Mouse (Mus musculus) mature B cell (primary cell): Measurements from ENCODE around the gene Zfp322a.
"Not testable (repeated sequence)": the region's sequence is repeated elsewhere in the genome, so short reads cannot be mapped to it uniquely, and the experiment has no call there.

Experiments used
- in situ Hi-C: fragments of 300-500 bp; cut with MboI; formaldehyde crosslinking; loops from 2 replicates; pipeline ENCODE4 v1.14.3; 2019

Gene Zfp322a

DNA sequence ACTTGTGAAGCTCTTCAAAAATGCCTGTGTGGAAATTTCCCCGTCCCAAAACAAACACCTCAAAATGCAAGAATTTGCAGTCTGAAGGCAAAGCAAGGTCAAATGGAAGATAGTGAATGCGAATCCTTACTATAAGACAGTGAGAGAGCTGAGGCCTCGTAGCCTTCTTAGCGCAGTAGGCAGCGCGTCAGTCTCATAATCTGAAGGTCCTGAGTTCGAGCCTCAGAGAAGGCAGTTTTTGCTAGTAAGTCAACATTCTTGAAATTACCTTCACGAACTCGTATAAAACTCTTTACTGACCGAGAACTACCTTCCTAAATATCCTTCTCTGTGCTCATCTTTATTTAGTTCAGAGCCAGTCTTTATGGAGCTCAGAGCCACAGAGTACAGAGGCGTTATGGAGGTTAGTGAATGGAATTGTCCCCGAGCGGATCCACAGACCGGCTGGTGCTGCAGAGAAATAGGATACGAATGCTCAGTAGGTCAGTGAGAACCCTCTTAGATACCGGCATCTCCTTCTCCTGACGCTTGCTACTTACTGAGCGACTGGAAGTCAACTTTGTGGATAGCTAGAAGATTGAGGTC, 51.6 kb downstream of the Zfp322a start:
- in situ Hi-C loops: no loop called here

DNA sequence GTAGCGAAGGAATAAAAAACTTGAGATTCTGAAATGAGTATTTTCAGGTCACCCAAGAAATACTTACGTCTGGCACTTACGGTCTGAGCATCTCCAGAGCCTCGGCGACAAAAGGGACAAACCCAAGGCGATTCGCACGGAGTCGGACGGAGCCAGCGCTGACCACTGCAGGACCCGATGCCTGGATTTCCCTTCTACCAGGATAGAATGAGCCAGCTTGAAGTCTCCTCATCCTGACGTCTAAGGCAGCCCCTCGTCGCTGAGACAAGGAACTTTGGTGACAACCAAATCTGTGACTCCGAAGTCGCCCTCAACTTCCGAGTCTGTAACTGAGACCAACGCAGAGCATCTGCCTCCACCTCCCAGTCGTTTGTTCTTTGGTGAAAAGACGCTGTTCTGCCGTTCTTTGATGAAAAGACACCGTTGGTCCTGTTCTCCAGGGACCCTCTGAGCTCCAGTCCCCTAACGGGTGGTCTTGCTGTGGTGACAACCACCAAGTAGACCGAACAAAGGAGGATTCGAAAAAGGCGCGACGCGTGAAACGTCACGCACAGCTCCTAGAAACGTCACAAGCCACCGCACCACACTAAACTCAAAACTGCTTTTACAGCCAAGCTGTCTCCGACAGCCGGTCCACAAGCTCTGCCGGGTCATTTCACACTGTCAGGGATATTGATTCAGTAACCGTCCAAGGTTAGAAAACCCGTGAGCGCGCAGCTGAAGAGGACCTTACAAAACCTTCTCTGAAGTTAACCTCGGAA, 55.9 kb downstream of the Zfp322a start:
- in situ Hi-C loops: no loop called here

DNA sequence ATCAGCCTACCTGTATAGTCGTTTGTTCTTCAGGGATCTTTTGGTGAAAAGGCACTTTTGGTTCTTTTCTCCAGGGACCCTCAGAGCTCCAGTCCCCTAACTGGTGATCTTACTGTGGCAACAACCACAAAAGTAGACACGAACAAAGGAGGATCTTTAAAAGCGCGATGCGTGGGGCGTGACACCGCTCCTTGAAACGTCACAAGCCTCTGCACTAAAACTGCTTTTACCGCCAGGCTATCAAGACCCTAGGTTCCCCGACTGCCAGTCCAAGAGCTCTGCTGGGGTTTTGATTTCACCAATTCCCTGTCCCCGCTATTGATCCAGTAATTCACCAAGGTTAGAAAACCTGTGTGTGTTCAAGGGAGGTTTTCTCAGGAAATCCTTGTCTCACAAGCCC, 59.0 kb downstream of the Zfp322a start:
- in situ Hi-C loops: no loop called here

DNA sequence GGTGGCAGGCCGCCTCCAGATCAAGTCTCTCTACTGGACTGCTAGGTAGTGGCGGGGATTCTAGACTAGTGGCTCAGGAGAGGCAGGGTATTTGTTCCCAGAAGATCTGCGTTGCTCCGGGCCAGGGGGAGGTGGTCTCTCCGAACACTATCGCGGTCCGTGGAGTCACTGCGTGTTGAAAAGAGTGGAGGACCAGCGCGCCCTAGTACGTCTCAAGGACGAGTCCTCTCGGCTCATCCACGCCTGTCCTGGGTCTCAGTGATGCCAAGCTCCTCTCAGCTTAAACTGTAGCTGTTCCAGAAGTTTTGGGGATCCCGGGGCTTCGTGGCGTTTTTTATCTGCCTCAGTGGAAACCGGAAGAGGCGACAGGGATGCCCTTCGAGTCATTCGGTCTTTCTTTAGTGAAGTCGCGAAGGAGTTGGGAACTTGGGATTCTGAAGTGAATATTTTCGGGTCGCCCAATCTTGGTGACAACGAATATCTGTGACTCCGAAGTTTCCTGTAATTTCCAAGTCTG, 59.5 kb downstream of the Zfp322a start:
- in situ Hi-C loops: no loop called here

DNA sequence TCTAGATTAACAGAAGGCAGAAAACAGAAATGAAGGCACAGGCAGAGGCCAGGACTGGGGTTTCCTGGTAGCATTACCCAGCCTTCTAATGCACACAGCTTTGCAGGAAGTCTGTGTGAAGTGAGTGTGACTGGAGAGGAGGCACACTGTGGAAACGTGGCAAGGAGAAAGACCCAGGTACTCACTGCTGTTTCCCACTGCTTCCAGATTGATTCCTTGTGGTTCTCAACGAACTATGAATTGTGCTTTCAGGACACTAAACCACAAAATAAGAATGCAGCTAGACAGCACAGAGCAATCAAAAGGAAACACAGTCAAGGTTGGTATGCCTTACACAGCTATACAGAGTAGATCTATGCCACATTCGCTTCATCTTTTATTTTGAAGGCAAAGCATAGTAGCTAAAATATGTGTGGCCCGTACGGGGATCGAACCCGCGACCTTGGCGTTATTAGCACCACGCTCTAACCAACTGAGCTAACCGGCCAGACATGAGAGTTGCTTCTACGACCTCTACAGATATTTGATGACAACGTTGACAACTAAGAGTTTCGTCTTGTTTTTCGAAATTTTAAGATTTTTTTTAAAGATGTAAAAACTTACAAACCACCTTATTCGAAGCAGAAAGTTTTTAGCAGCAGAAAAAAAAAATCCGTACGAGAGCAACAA, 60.2 kb downstream of the Zfp322a start:
- in situ Hi-C loops: not testable (repeated sequence)

DNA sequence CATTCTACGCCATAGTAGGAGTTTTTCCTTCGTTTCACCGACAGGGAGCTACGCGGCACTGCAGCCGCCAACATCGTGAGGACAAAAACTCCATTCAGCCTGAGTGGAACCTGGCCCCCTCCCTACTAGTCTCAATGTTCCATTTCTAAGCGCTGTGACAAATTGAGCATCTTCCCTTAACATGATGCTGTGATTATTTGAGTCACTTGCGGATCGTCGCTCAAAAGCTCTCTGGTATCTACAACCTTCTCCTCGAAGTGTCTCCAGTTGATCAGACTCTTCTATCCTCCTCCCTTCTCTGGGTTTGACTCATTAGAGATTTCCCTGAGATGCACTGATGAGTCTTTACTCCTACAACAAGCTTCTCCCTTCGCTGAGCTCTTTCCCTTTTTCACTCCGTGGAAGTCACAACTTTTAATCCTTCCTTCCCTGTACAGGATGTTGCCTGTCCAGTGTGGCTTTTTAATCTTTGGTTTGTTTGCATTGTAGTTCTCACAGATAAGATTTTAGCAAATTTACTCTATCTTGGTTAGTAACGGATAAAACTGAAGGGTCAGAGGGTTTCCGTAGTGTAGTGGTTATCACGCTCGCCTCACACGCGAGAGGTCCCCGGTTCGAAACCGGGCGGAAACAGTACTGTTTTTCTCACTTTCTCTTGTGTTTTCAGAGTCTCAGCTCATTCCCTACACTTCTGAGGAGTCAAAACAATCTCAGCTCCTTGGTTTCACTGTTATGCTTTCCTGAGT, 61.8 kb downstream of the Zfp322a start:
- in situ Hi-C loops: no loop called here

DNA sequence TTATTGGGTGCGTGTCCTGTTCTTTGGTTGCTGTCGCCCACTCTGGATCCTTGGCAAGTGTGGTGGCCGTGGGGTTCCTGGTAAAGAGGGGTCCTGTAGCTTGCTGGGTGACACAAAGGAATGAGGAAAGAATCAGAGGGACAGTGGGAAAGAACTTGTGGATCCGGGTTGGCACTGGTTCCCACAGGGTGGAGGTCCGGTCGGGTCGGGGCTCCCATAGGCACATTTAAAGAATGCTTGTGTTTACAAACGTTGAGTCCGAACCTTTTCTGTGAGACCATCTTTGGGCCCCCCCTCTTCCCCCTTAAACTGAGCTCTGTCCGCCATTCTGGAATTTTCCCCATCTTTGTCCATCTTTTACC, 62.3 kb downstream of the Zfp322a start:
- in situ Hi-C loops: no loop called here
